Comparison of ENCODE assay signal across 7 mouse cellular contexts in genomic region chr19:37433895-37434262, GRCm38 (mm10). TPM values are rescaled to one million over a fixed set of nuclear protein-coding genes. Genes with fewer than 3 reads are reported as not detected.
DNase-seq lines count a peak whose midpoint lies in the region; TF ChIP-seq lines count a peak whose summit lies in the region.

No protein-coding gene starts in this region.

- peak overlapping the region; percentile 35 for H3ac ChIP-seq in C2C12 (ENCODE audit: control insufficient read depth, insufficient read length, low read depth)

- WGBS in forebrain, embryonic 10.5 days = under 1% methylated on average over 14 of the region's 14 CpGs

- H3K9me3 ChIP-seq in E14TG2a.4 (ENCODE audit: low read length) = no peaks in the 10 kb centered on the region
- H3K9me3 ChIP-seq in forebrain, embryonic 10.5 days = no peaks in the 10 kb centered on the region; the same call in 1 of the 2 replicates

- peaks cover 44% of the 10 kb centered on the region for H3K4me1 ChIP-seq in E14TG2a.4 (replicated peaks; ENCODE audit: low read depth, low read length)
- peaks cover 19% of the 10 kb centered on the region for H3K4me1 ChIP-seq in forebrain, embryonic 10.5 days

- peak; percentile 49 for DNase-seq in forebrain, embryonic 10.5 days (ENCODE audit: extremely low spot score, low spot score)
- DNase-seq in kidney, adult 9 months = peak; percentile 40
- peak; percentile 27 for DNase-seq in lung, postnatal 36 days
- DNase-seq in MN1 (ENCODE audit: low spot score) = no peak
- no peak for DNase-seq in layer of hippocampus, postnatal 25 days (ENCODE audit: extremely low spot score in 1 of 2, low spot score in 1 of 2)

- H3K36me3 ChIP-seq in C2C12 (ENCODE audit: control insufficient read depth, insufficient read depth) (no peaks in the 10 kb centered on the region), E14TG2a.4 (ENCODE audit: insufficient read depth, low read length) (peaks cover 11% of the 10 kb centered on the region; the same call in 1 of the 2 replicates)
- H3K36me3 ChIP-seq in forebrain, embryonic 10.5 days (replicated peaks) = no peaks in the 10 kb centered on the region

- H3K79me2 ChIP-seq in C2C12 (ENCODE audit: control insufficient read depth, insufficient read depth) = no peaks in the 10 kb centered on the region

- no peak overlapping the region for H3K27ac ChIP-seq in forebrain, embryonic 10.5 days

- H3K4me3 ChIP-seq in C2C12 (ENCODE audit: insufficient read depth, poor library complexity, severe bottlenecking) (peak overlapping the region; percentile 52), E14TG2a.4 (replicated peaks; ENCODE audit: low read length) (peak overlapping the region; percentile 93)
- H3K4me3 ChIP-seq in forebrain, embryonic 10.5 days = peak overlapping the region; percentile 52

- TF ChIP-seq CTCF in C2C12 (IDR thresholded peaks at IDR 0.05; ENCODE audit: control insufficient read depth, insufficient read depth, insufficient read length) (no peak), E14TG2a.4 (conservative IDR thresholded peaks at IDR 0.05; ENCODE audit: low read length) (no peak)

- no peaks in the 10 kb centered on the region for H3K27me3 ChIP-seq in C2C12 (ENCODE audit: control insufficient read depth, insufficient read depth, insufficient read length)
- peaks cover 65% of the 10 kb centered on the region for H3K27me3 ChIP-seq in E14TG2a.4 (ENCODE audit: insufficient read depth, low read length)
- peaks cover 91% of the 10 kb centered on the region for H3K27me3 ChIP-seq in forebrain, embryonic 10.5 days (ENCODE audit: poor library complexity, severe bottlenecking)

- no peaks in the 10 kb centered on the region for H3K79me3 ChIP-seq in C2C12 (ENCODE audit: low read depth)

TF ChIP-seq in C2C12, 6 proteins besides CTCF, POLR2A, EP300 and RAD21:
- TF ChIP-seq MYOG (IDR thresholded peaks at IDR 0.05; ENCODE audit: control insufficient read depth, extremely low read depth, insufficient read length) (no peak), CEBPB (IDR thresholded peaks at IDR 0.05; ENCODE audit: low read depth) (no peak), USF1 (IDR thresholded peaks at IDR 0.05; ENCODE audit: low read depth) (no peak), MAX (IDR thresholded peaks at IDR 0.05) (no peak), FOSL1 (IDR thresholded peaks at IDR 0.05; ENCODE audit: insufficient read depth, low read length, poor library complexity, severe bottlenecking) (no peak), MYOD1 (IDR thresholded peaks at IDR 0.05; ENCODE audit: control insufficient read depth, insufficient read length, low read depth) (no peak)

RNA-seq across cellular contexts. Expression of gene Hhex, which starts 0.7 kb away (rescaled TPM):
- 0.74 TPM for polyA plus RNA-seq in C2C12 (2012; fragmentation: generic; extraction: Trizol)
- 4.2 and 6.3 TPM in 2 replicates for polyA plus RNA-seq in forebrain, embryonic 10.5 days (2016; fragmentation: Nextera tagmentation; extraction: Ambion mirVana)
- total RNA-seq in layer of hippocampus, postnatal 25 days (2021) = 1 to 10 TPM; 2.3 to 2.4 TPM

RNA-seq across cellular contexts. Expression of gene Kif11, which starts 57.7 kb away (rescaled TPM):
- polyA plus RNA-seq in C2C12 (2012; fragmentation: generic; extraction: Trizol) = 10.5 TPM
- polyA plus RNA-seq in forebrain, embryonic 10.5 days (2016; fragmentation: Nextera tagmentation; extraction: Ambion mirVana) = 97.8 and 98.3 TPM in 2 replicates
- total RNA-seq in layer of hippocampus, postnatal 25 days (2021) = 1 to 10 TPM; 1.4 to 1.5 TPM

Comparison
In these comparisons a context has a peak if more than half of its experiments do, and no peak if none do; other contexts are left out.
1. DNase-seq: peak in forebrain, embryonic 10.5 days (single experiment), kidney, adult 9 months (single experiment) and lung, postnatal 36 days (single experiment); none in MN1 (single experiment) and layer of hippocampus, postnatal 25 days (0 of 2).
2. Peak in every context shown above with its lines, with median percentiles within 50 percentile points of each other: H3K4me3 ChIP-seq.